Mouse (Mus musculus) liver, adult 2 months (tissue): Measurements from ENCODE around the gene Rab11b. TPM values are rescaled to one million over a fixed set of nuclear protein-coding genes. Genes with fewer than 3 reads are reported as not detected.

Source experiments
- DNase-seq: peaks from one replicate; pipeline ENCODE4 v3.0.0-alpha.2; 2011; ENCODE audit warnings: low read depth, low spot score; ENCODE audit errors: extremely low read depth
- H3K27ac ChIP-seq: fragments of 200-500 bp; replicated peaks from 2 replicates; pipeline ENCODE4 v1.5.1; 2012; ENCODE audit warnings: low read depth, mild to moderate bottlenecking, control low read depth, inconsistent platforms, low read length; ENCODE audit not compliant: insufficient read depth
- H3K27me3 ChIP-seq: fragments of 200-500 bp; 2 replicates; pipeline ENCODE4 v1.6.1; 2012; ENCODE audit warnings: mild to moderate bottlenecking, moderate library complexity, low read length, inconsistent platforms; ENCODE audit not compliant: control insufficient read depth, insufficient read depth
- H3K36me3 ChIP-seq: fragments of 200-500 bp; 2 replicates; pipeline ENCODE4 v1.6.1; 2012; ENCODE audit warnings: low read length, inconsistent platforms; ENCODE audit not compliant: control insufficient read depth, insufficient read depth
- H3K4me1 ChIP-seq: fragments of 200-500 bp; 2 replicates; pipeline ENCODE4 v1.6.1; 2011; ENCODE audit warnings: low read length; ENCODE audit not compliant: control insufficient read depth, insufficient read depth
- H3K4me3 ChIP-seq: fragments of 200-500 bp; 2 replicates; pipeline ENCODE4 v1.5.1; 2011; ENCODE audit warnings: low read depth, mild to moderate bottlenecking, control low read depth, low read length, moderate library complexity; ENCODE audit not compliant: insufficient read depth
- H3K79me2 ChIP-seq: fragments of 200-500 bp; 2 replicates; pipeline ENCODE4 v1.6.1; 2012; ENCODE audit warnings: inconsistent platforms, mild to moderate bottlenecking, low read length, moderate library complexity; ENCODE audit not compliant: control insufficient read depth, insufficient read depth
- H3K9ac ChIP-seq: fragments of 200-500 bp; 2 replicates; pipeline ENCODE4 v1.6.1; 2012; ENCODE audit warnings: low read depth, mild to moderate bottlenecking, control low read depth, inconsistent platforms, low read length
- CTCF ChIP-seq: fragments of 200-500 bp; IDR thresholded peaks from 2 replicates; pipeline ENCODE4 v1.5.1; 2011; ENCODE audit warnings: low read depth, low read length, control low read depth
- POLR2A ChIP-seq: fragments of 200-500 bp; IDR thresholded peaks from 2 replicates; pipeline ENCODE4 v1.6.1; 2011; ENCODE audit warnings: low read length, control low read depth; ENCODE audit not compliant: insufficient read depth; ENCODE audit errors: extremely low read depth
- WGBS: fragments of 180-500 bp; shearing (Covaris S2); methylation state at CpG from one replicate; pipeline ENCODE4 v1.1.7; 2018; 5-methylcytosine and 5-hydroxymethylcytosine counted together
- polyA plus RNA-seq: library from polyadenylated mRNA; depleted of rRNA; stranded (reverse); fragments of >200 nt; gene quantifications from 2 replicates; pipeline ENCODE4 v1.2.3, GENCODE M21; 2012
- total RNA-seq: library from RNA; depleted of rRNA; stranded (reverse); fragments of >200 nt; gene quantifications from 2 replicates; pipeline ENCODE4 v1.2.3, GENCODE M21; 2014

Rab11b gene
- total and polyA plus RNA-seq, 2 experiments, result 23.3 to 168 TPM

GRCm38 (mm10) chr17:33719736-33720378 is 40.5 kb downstream of the Rab11b start:
- Histone ChIP-seq H3K4me3 (no peak overlapping the region), H3K27ac (no peak overlapping the region), H3K36me3 (no peaks in the 10 kb centered on the region), H3K27me3 (no peaks in the 10 kb centered on the region), H3K4me1 (peaks cover 8% of the 10 kb centered on the region), H3K79me2 (peaks cover 2% of the 10 kb centered on the region; the same call in 1 of the 2 replicates), H3K9ac (no peak overlapping the region)
- no peak for DNase-seq
- 98% methylated on average over 7 of the region's 7 CpGs for WGBS
- no peak for TF ChIP-seq CTCF

- H3K4me1 ChIP-seq, result peaks cover 10% of the 10 kb centered on the region
- peaks cover 2% of the 10 kb centered on the region; the same call in 1 of the 2 replicates for H3K79me2 ChIP-seq
- H3K36me3 ChIP-seq, result no peaks in the 10 kb centered on the region
- no peak for DNase-seq
- no peak overlapping the region for H3K9ac ChIP-seq
- TF ChIP-seq CTCF (no peak), POLR2A (no peak)
- WGBS, result 43% methylated on average over 10 of the region's 10 CpGs
- H3K27me3 ChIP-seq, result no peaks in the 10 kb centered on the region
- no peak overlapping the region for H3K27ac ChIP-seq
- H3K4me3 ChIP-seq, result no peak overlapping the region
Measured at GRCm38 (mm10) chr17:33718944-33719725, 41.2 kb downstream of the Rab11b start.

- Histone ChIP-seq H3K27ac (peak within 1 kb of the TSS; percentile 96), H3K27me3 (no peaks in the 10 kb centered on the region), H3K4me3 (peak within 1 kb of the TSS; percentile 75), H3K4me1 (peaks cover 10% of the 10 kb centered on the region), H3K36me3 (no peaks in the 10 kb centered on the region), H3K9ac (peak within 1 kb of the TSS; percentile 83), H3K79me2 (peaks cover 2% of the 10 kb centered on the region; the same call in 1 of the 2 replicates)
- TF ChIP-seq CTCF (no peak), POLR2A (peak; percentile 82)
- WGBS, result 1% methylated on average over 46 of the region's 46 CpGs
- DNase-seq, result peak; percentile 88
Measured at GRCm38 (mm10) chr17:33718384-33718881, 41.9 kb downstream of the Rab11b start, which contains the start of gene March2. Gene March2, minus strand, starts transcription at chr17:33718670.

- peak; percentile 85 for DNase-seq
- H3K4me1 ChIP-seq, result peaks cover 10% of the 10 kb centered on the region
- no peaks in the 10 kb centered on the region for H3K27me3 ChIP-seq
- H3K9ac ChIP-seq, result peak overlapping the region; percentile 83
- TF ChIP-seq CTCF, result no peak
- TF ChIP-seq POLR2A, result no peak
- WGBS, result under 1% methylated on average over 8 of the region's 8 CpGs
- H3K27ac ChIP-seq, result peak overlapping the region; percentile 96
- H3K36me3 ChIP-seq, result no peaks in the 10 kb centered on the region
- H3K4me3 ChIP-seq, result peak overlapping the region; percentile 75
- H3K79me2 ChIP-seq, result peaks cover 2% of the 10 kb centered on the region; the same call in 1 of the 2 replicates
Measured at GRCm38 (mm10) chr17:33717982-33718381, 42.3 kb downstream of the Rab11b start.

GRCm38 (mm10) chr17:33717246-33717645 is 43.1 kb downstream of the Rab11b start:
- Histone ChIP-seq H3K4me3 (peak overlapping the region; percentile 17; the same call in 1 of the 2 replicates), H3K4me1 (peaks cover 10% of the 10 kb centered on the region)

More at GRCm38 (mm10) chr17:33717246-33717645, 43.1 kb downstream of the Rab11b start:
- DNase-seq, result no peak
- H3K27ac ChIP-seq, result peak overlapping the region; percentile 38; the same call in 1 of the 2 replicates
- no peaks in the 10 kb centered on the region for H3K36me3 ChIP-seq
- 96% methylated on average over 1 of the region's 1 CpGs for WGBS
- no peak overlapping the region for H3K9ac ChIP-seq
- H3K27me3 ChIP-seq, result no peaks in the 10 kb centered on the region
- peaks cover 2% of the 10 kb centered on the region; the same call in 1 of the 2 replicates for H3K79me2 ChIP-seq
- TF ChIP-seq CTCF (no peak), POLR2A (no peak)
